Mouse (Mus musculus) lung, postnatal 0 days (tissue): Measurements from ENCODE around the gene Ift74. TPM values are rescaled to one million over a fixed set of nuclear protein-coding genes. Genes with fewer than 3 reads are reported as not detected.

Experiments used
- ATAC-seq: fragments of 200-750 bp; cut with Nextera tagmentation; 2 replicates; pipeline ENCODE4 v1.8.0; 2017; ENCODE audit warnings: moderate library complexity
- DNase-seq: peaks from one replicate; pipeline ENCODE4 v3.0.0-alpha.2; 2016; ENCODE audit warnings: low spot score
- H3K27ac ChIP-seq: fragments of 300-500 bp; sonication (generic); 2 replicates; pipeline ENCODE4 v1.5.1; 2014; ENCODE audit warnings: antibody characterized with exemption, mild to moderate bottlenecking, low read length, mixed read lengths
- H3K27me3 ChIP-seq: fragments of 300-500 bp; sonication (generic); replicated peaks from 2 replicates; pipeline ENCODE4 v1.6.1; 2014; ENCODE audit warnings: low read length, mixed read lengths; ENCODE audit not compliant: insufficient read depth
- H3K36me3 ChIP-seq: fragments of 300-500 bp; sonication (generic); 2 replicates; pipeline ENCODE4 v1.6.1; 2014; ENCODE audit warnings: low read length, mixed read lengths; ENCODE audit not compliant: insufficient read depth
- H3K4me1 ChIP-seq: fragments of 300-500 bp; sonication (generic); 2 replicates; pipeline ENCODE4 v1.6.1; 2014; ENCODE audit warnings: antibody characterized with exemption, low read depth, low read length, mixed read lengths; ENCODE audit not compliant: insufficient read depth
- H3K4me2 ChIP-seq: fragments of 300-500 bp; sonication (generic); replicated peaks from 2 replicates; pipeline ENCODE4 v1.6.1; 2014; ENCODE audit warnings: low read depth, mild to moderate bottlenecking, low read length, moderate library complexity, mixed read lengths
- H3K4me3 ChIP-seq: fragments of 300-500 bp; sonication (generic); 2 replicates; pipeline ENCODE4 v1.5.1; 2014; ENCODE audit warnings: low read depth, low read length
- H3K9ac ChIP-seq: fragments of 300-500 bp; sonication (generic); replicated peaks from 2 replicates; pipeline ENCODE4 v1.6.1; 2014; ENCODE audit warnings: low read depth, mild to moderate bottlenecking
- H3K9me3 ChIP-seq: fragments of 300-500 bp; sonication (generic); 2 replicates; pipeline ENCODE4 v1.6.1; 2016; ENCODE audit warnings: low read length, mixed read lengths
- CTCF ChIP-seq: IDR thresholded peaks from 2 replicates; pipeline ENCODE4 v1.5.1; 2016; ENCODE audit warnings: antibody characterized with exemption, mild to moderate bottlenecking
- EP300 ChIP-seq: IDR thresholded peaks from 2 replicates; pipeline ENCODE4 v1.6.1; 2016; ENCODE audit warnings: antibody characterized with exemption, mild to moderate bottlenecking, control low read depth
- WGBS: fragments of 180-500 bp; shearing (Covaris S2); extraction: QIAGEN DNeasy Blood & Tissue Kit; methylation state at CpG from one replicate; pipeline ENCODE4 v1.1.7; 2014; 5-methylcytosine and 5-hydroxymethylcytosine counted together
- microRNA counts: library from miRNA; unstranded; fragments of <30 nt; microRNA quantifications from one replicate; lab custom pipeline; 2015
- microRNA-seq: library from miRNA; unstranded; fragments of <30 nt; microRNA quantifications from one replicate; pipeline ENCODE4, GENCODE M21; 2016
- polyA plus RNA-seq: library from polyadenylated mRNA; unstranded; fragments of >200 nt; fragmentation: Nextera tagmentation; extraction: Ambion mirVana; gene quantifications from 2 replicates; pipeline ENCODE4 v1.2.1, GENCODE M21; 2015

Gene Ift74
- polyA plus RNA-seq, 1 experiment from 2014 or later, result 22.0 TPM

DNA sequence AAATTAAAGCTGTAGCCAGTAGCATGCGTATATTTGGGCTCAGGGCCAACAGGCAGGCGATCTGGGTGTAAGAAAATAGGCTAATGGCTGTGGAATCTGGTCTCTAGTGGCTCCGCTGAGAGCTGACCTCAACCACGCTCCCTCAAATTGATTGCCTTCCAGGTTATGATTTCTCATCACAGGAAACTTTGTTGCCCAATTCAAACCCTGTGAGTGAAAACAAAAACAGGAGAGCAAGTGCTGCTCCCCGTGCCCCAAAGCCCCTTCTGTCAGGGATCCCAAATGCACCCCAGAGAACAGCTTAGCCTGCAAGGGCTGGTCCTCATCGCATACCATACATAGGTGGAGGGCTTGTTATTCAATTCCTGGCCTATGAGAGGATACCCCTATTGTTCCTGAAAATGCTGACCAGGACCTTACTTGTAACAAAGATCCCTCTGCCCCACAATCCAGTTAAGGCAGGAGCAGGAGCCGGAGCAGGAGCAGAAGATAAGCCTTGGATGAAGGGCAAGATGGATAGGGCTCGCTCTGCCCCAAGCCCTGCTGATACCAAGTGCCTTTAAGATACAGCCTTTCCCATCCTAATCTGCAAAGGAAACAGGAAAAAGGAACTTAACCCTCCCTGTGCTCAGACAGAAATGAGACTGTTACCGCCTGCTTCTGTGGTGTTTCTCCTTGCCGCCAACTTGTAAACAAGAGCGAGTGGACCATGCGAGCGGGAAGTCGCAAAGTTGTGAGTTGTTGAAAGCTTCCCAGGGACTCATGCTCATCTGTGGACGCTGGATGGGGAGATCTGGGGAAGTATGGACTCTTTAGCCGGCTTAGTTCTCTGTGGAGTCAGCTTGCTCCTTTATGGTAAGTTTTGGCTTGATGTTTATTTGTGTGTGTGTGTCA, 124.8 kb downstream of the Ift74 start, which contains the start of gene Tek:
Gene Tek, plus strand, starts transcription at position 452 of the 894 bp plus-strand sequence.
- DNase-seq, result peak; percentile 45
- TF ChIP-seq CTCF, result no peak
- TF ChIP-seq EP300, result peak; percentile 40; the same call in 1 of the 2 replicates
- Histone ChIP-seq H3K36me3 (no peaks in the 10 kb centered on the region), H3K27ac (peak within 1 kb of the TSS; percentile 71), H3K9ac (peak within 1 kb of the TSS; percentile 32; the same call in 1 of the 2 replicates), H3K4me2 (peak within 1 kb of the TSS; percentile 27), H3K4me3 (peak within 1 kb of the TSS; percentile 29), H3K4me1 (no peaks in the 10 kb centered on the region), H3K9me3 (no peaks in the 10 kb centered on the region), H3K27me3 (no peaks in the 10 kb centered on the region)
- ATAC-seq, result peak; percentile 77
- WGBS, result 23% methylated on average over 16 of the region's 16 CpGs

DNA sequence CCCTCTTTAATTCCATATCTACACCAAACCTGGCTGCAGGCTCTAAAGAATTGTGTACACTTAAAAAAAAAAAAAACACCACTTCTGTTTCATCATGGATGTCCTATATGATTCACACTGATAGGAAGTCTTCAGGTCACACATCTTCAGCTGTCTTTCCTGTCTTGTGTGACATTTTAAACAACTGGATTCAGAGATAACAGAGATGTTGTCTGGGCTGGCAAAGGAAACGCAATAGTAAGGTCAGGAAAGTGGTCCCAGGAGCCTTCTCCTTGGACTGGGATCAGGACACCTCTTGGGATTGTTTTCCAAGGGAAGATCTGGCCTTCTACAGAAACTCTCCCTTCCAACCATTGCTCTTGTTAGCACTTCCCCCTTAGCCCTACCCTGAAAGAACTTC, 127.5 kb downstream of the Ift74 start:
- H3K27ac ChIP-seq, result no peak overlapping the region
- H3K27me3 ChIP-seq, result no peaks in the 10 kb centered on the region
- TF ChIP-seq EP300, result peak; percentile 71
- no peak for TF ChIP-seq CTCF
- no peaks in the 10 kb centered on the region for H3K4me1 ChIP-seq
- ATAC-seq (no peak), DNase-seq (peak; percentile 43)
- H3K36me3 ChIP-seq, result no peaks in the 10 kb centered on the region
- H3K4me2 ChIP-seq, result peak overlapping the region; percentile 33
- H3K9me3 ChIP-seq, result no peaks in the 10 kb centered on the region
- H3K4me3 ChIP-seq, result no peak overlapping the region
- 36% methylated on average over 1 of the region's 1 CpGs for WGBS
- H3K9ac ChIP-seq, result no peak overlapping the region

MicroRNAs within 50 kb of the gene (microRNA counts, 519-probe panel; counts per million panel counts)
- microRNA mmu-miR-872 (lab: Ali Mortazavi, UCI), result 4,431 counts per million, percentile 48 among the panel's probes with 10 or more counts

Small RNA genes within 50 kb of the gene (microRNA-seq; reads per million reads assigned to microRNA genes)
- gene Mir872, result 1,802 reads per million, percentile 80 among the genes with 10 or more reads in this experiment

Other genes with a start within 250 kb of the Ift74 start
- gene Gm10306, start 57.9 kb upstream of the Ift74 start, polyA plus RNA-seq, result 0.70 and 1.3 TPM in 2 replicates
- gene Caap1, start 57.7 kb upstream of the Ift74 start, polyA plus RNA-seq, result 10.6 and 12.9 TPM in 2 replicates
- 36.5 and 37.9 TPM in 2 replicates for gene Plaa, start 11.2 kb upstream of the Ift74 start, polyA plus RNA-seq
- 0.05 and 0.13 TPM in 2 replicates for gene Lrrc19, start 35.7 kb downstream of the Ift74 start, polyA plus RNA-seq
- 71.8 and 75.8 TPM in 2 replicates for gene Tek, start 124.8 kb downstream of the Ift74 start, polyA plus RNA-seq